Mouse (Mus musculus) brain, embryonic 14.5 days (tissue): ENCODE data around the gene Mindy3.

Experiments used
- CTCF ChIP-seq: fragments of 200-500 bp; IDR thresholded peaks from 2 replicates; pipeline ENCODE4 v1.5.1; 2012; ENCODE audit warnings: inconsistent platforms, mild to moderate bottlenecking, moderate library complexity, borderline replicate concordance; ENCODE audit not compliant: insufficient read depth, insufficient read length; ENCODE audit errors: extremely low read depth
- POLR2A ChIP-seq: fragments of 200-500 bp; IDR thresholded peaks from 2 replicates; pipeline ENCODE4 v1.6.1; 2012; ENCODE audit warnings: mild to moderate bottlenecking, inconsistent platforms, borderline replicate concordance; ENCODE audit not compliant: poor library complexity, insufficient read depth, insufficient read length, severe bottlenecking; ENCODE audit errors: extremely low read depth

- TF ChIP-seq POLR2A (no peak), CTCF (no peak)
Measured at GRCm38 (mm10) chr2:12329620-12330019, 89.7 kb downstream of the Mindy3 start.
